Mouse (Mus musculus): ENCODE measurements at regions not wholly inside any gene's neighbourhood (a gene's known extent, or its start where the extent isn't known, plus 50 kb on each side); places are given as distances from the start of the nearest gene placed in this dataset.

DNA sequence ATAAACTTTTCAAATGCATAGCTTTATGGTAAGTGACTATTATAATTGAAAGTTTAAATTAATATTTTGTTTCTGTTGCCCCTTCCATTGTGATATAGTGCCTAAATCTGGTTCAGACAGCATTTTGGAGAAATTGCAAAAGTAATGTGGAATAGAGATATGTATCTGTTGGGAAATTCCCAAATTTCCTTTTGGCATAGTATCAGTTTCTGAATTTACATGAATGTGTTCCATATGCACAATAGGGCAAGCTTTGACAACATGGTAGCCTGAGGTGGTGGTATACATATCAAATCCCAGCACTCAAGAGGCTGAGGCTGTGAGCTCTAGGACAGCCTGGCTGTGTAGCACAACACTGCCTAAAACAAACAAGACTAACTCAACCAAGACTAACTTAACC, 147.2 kb upstream of the Supt20 start:
- no peak for TF ChIP-seq CTCF (conservative IDR thresholded peaks at IDR 0.05; ENCODE audit: insufficient read depth, insufficient read length, low read depth, low read length)
- TF ChIP-seq POLR2A (IDR thresholded peaks at IDR 0.05; ENCODE audit: low read depth, low read length) = no peak
